Comparison of ENCODE assay signal across 27 mouse cellular contexts in the genomic region with DNA sequence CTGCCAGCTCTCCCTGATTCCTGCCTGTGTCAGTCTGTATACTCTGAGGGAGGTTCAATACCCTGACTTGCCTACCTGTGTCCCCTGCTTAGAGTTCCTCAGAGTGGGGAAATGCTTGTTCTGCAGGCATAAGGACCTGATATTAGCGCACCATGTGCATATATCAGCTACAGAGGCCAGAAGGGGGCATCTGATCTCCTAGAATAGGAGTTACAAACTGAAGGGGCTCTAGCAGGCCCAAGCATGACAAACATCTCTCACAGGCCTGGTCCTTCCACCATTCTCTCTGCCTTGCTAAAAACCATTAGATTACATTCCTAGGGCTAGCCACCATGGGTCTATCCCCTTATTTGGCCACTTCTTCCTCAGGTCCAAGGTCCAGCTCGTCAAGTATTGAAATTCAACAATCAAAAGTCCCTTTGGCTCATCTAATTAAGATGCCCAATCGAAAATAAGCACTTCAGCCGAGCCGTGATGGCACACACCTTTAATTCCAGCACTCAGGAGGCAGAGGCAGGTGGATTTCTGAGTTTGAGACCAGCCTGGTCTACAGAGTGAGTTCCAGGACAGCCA. TPM values are rescaled to one million over a fixed set of nuclear protein-coding genes. Genes with fewer than 3 reads are reported as not detected.
DNase-seq lines count a peak whose midpoint lies in the region; ATAC-seq and TF ChIP-seq lines count a peak whose summit lies in the region.
"Had no signal": no experiment of that assay in that cellular context is flagged by ENCODE, and none has a peak within 500 bp of the region (broad histone marks: within the 10 kb centered on the region; RNA-seq: fewer than 3 reads in every experiment).

No protein-coding gene starts in this region.

- H3K4me1 ChIP-seq in lung, postnatal 0 days (ENCODE audit: insufficient read depth, low read depth, low read length), result no peaks in the 10 kb centered on the region
- H3K4me1 ChIP-seq: hindbrain, embryonic 12.5 days; liver, embryonic 15.5 days; midbrain, embryonic 12.5 days had no signal

- peak; percentile 51 for DNase-seq in kidney, adult 9 months
- no peak for DNase-seq in kidney, postnatal 4 days
- no peak for DNase-seq in lung, postnatal 0 days (ENCODE audit: low spot score)
- DNase-seq in lung, postnatal 14 days, result no peak
- DNase-seq in 416B (ENCODE audit: low read depth) (peak; percentile 36), A20 (ENCODE audit: low read depth, low spot score) (peak; percentile 19)
- DNase-seq in adrenal gland, adult 2 months, result no peak
- DNase-seq: cerebellum, adult 18-20 months; cerebellum, postnatal 14 days; gastrocnemius, postnatal 25 days; heart, adult 2 months; heart, postnatal 14 days; kidney, adult 8-10 months; right cerebral cortex, postnatal 14 days had no signal

- TF ChIP-seq CTCF in lung, postnatal 0 days (IDR thresholded peaks at IDR 0.05), result peak; percentile 36; the same call in 1 of the 2 replicates

- H3K9ac ChIP-seq in lung, postnatal 0 days (replicated peaks; ENCODE audit: low read depth), result no peak overlapping the region
- H3K9ac ChIP-seq: heart, embryonic 13.5 days; hindbrain, embryonic 12.5 days; liver, embryonic 15.5 days; midbrain, embryonic 12.5 days had no signal

- no peak overlapping the region for H3K4me3 ChIP-seq in lung, postnatal 0 days (ENCODE audit: low read depth, low read length)
- H3K4me3 ChIP-seq: forebrain, embryonic 10.5 days; heart, adult 2 months; heart, embryonic 13.5 days; hindbrain, embryonic 12.5 days; liver, embryonic 15.5 days; midbrain, embryonic 12.5 days had no signal

- H3K9me3 ChIP-seq in lung, postnatal 0 days (ENCODE audit: low read length), result no peaks in the 10 kb centered on the region
- H3K9me3 ChIP-seq: hindbrain, embryonic 12.5 days; liver, embryonic 15.5 days; midbrain, embryonic 12.5 days had no signal

- H3K4me2 ChIP-seq in lung, postnatal 0 days (replicated peaks; ENCODE audit: low read depth, low read length), result no peak overlapping the region
- H3K4me2 ChIP-seq: heart, embryonic 13.5 days; hindbrain, embryonic 12.5 days; liver, embryonic 15.5 days; midbrain, embryonic 12.5 days had no signal

- H3K27ac ChIP-seq in lung, postnatal 0 days (ENCODE audit: low read length), result no peak overlapping the region
- H3K27ac ChIP-seq: forebrain, embryonic 10.5 days; heart, adult 2 months; heart, embryonic 13.5 days; hindbrain, embryonic 12.5 days; liver, embryonic 15.5 days; midbrain, embryonic 12.5 days had no signal

- WGBS in lung, postnatal 0 days, result 80% methylated on average over 5 of the region's 5 CpGs

- ATAC-seq in lung, postnatal 0 days, result no peak

- H3K27me3 ChIP-seq in lung, postnatal 0 days (replicated peaks; ENCODE audit: insufficient read depth, low read length), result no peaks in the 10 kb centered on the region
- H3K27me3 ChIP-seq: heart, embryonic 13.5 days; hindbrain, embryonic 12.5 days; liver, embryonic 15.5 days; midbrain, embryonic 12.5 days had no signal

- TF ChIP-seq EP300 in lung, postnatal 0 days (IDR thresholded peaks at IDR 0.05), result no peak

- H3K36me3 ChIP-seq in lung, postnatal 0 days (ENCODE audit: insufficient read depth, low read length), result no peaks in the 10 kb centered on the region
- H3K36me3 ChIP-seq: forebrain, embryonic 10.5 days; heart, embryonic 13.5 days; hindbrain, embryonic 12.5 days; liver, embryonic 15.5 days; midbrain, embryonic 12.5 days had no signal

RNA-seq across cellular contexts. Expression of gene G6pc, which starts 12.8 kb away (rescaled TPM):
- polyA plus RNA-seq in lung, postnatal 0 days (2015; fragmentation: Nextera tagmentation; extraction: Ambion mirVana), result 0.07 TPM in 1 of 2 replicates, not detected in the other
- 10 to 100 TPM in 1 of 2 experiments, 1 to 10 TPM in 1; 1.8 to 24.0 TPM for total RNA-seq in adrenal gland, adult 2 months (2021)
- polyA plus RNA-seq in adrenal gland, adult 2 months (2012; rRNA removed), result 0.13 and 0.26 TPM in 2 replicates
- total RNA-seq: gastrocnemius, postnatal 25 days; heart, adult 2 months; heart, postnatal 14 days; layer of hippocampus, adult 18-20 months; layer of hippocampus, postnatal 25 days had no signal
- polyA plus RNA-seq: embryonic facial prominence, embryonic 11.5 days; forebrain, embryonic 10.5 days; heart, adult 2 months; heart, embryonic 13.5 days; hindbrain, embryonic 12.5 days; limb, embryonic 11.5 days; liver, embryonic 15.5 days; lung, embryonic 16.5 days; midbrain, embryonic 12.5 days; neural tube, embryonic 11.5 days; testis, adult 2 months; urinary bladder, adult 2 months had no signal

RNA-seq across cellular contexts. Expression of gene Aoc3, which starts 24.1 kb away (rescaled TPM):
- 1.6 and 1.9 TPM in 2 replicates for polyA plus RNA-seq in lung, postnatal 0 days (2015; fragmentation: Nextera tagmentation; extraction: Ambion mirVana)
- 10 to 100 TPM; 48.4 to 76.6 TPM for total RNA-seq in adrenal gland, adult 2 months (2021)
- polyA plus RNA-seq in adrenal gland, adult 2 months (2012; rRNA removed), result 69.3 and 101 TPM in 2 replicates
- polyA plus RNA-seq: forebrain, embryonic 10.5 days; hindbrain, embryonic 12.5 days; limb, embryonic 11.5 days; midbrain, embryonic 12.5 days; neural tube, embryonic 11.5 days had no signal

RNA-seq across cellular contexts. Expression of gene Aoc2, which starts 29.7 kb away (rescaled TPM):
- polyA plus RNA-seq in lung, postnatal 0 days (2015; fragmentation: Nextera tagmentation; extraction: Ambion mirVana), result 0.44 and 0.45 TPM in 2 replicates
- total RNA-seq in adrenal gland, adult 2 months (2021), result 1 to 10 TPM; 4.9 to 5.5 TPM
- 6.3 and 7.7 TPM in 2 replicates for polyA plus RNA-seq in adrenal gland, adult 2 months (2012; rRNA removed)

RNA-seq across cellular contexts. Expression of gene Psme3, which starts 38.5 kb away (rescaled TPM):
- polyA plus RNA-seq in lung, postnatal 0 days (2015; fragmentation: Nextera tagmentation; extraction: Ambion mirVana), result 44.1 and 47.4 TPM in 2 replicates
- 100 to 1,000 TPM; 129 to 161 TPM for total RNA-seq in adrenal gland, adult 2 months (2021)
- 31.7 and 45.2 TPM in 2 replicates for polyA plus RNA-seq in adrenal gland, adult 2 months (2012; rRNA removed)

RNA-seq across cellular contexts. Expression of gene Becn1, which starts 52.4 kb away (rescaled TPM):
- 149 and 152 TPM in 2 replicates for polyA plus RNA-seq in lung, postnatal 0 days (2015; fragmentation: Nextera tagmentation; extraction: Ambion mirVana)
- 100 to 1,000 TPM; 107 to 160 TPM for total RNA-seq in adrenal gland, adult 2 months (2021)
- polyA plus RNA-seq in adrenal gland, adult 2 months (2012; rRNA removed), result 81.6 and 126 TPM in 2 replicates

Comparison
In these comparisons a context has a peak if more than half of its experiments do, and no peak if none do; other contexts are left out.
1. DNase-seq: peak in kidney, adult 9 months (single experiment), 416B (single experiment) and A20 (single experiment); none in kidney, postnatal 4 days (0 of 2), lung, postnatal 0 days (single experiment), lung, postnatal 14 days (single experiment) and adrenal gland, adult 2 months (single experiment).
2. RNA of gene Aoc3, which starts 24.1 kb away (polyA plus RNA-seq): 69.3 to 101 TPM in adrenal gland, adult 2 months; 1.6 to 1.9 TPM in lung, postnatal 0 days; every median in the first group is over 10 times any median in the second.